Mouse (Mus musculus): ENCODE results near the gene Etfdh.
"Not testable (repeated sequence)": the region's sequence is repeated elsewhere in the genome, so short reads cannot be mapped to it uniquely, and the experiment has no call there.

Gene Etfdh

GRCm38 (mm10) chr3:79577606-79578005 is 51.7 kb downstream of the Etfdh start:
- CTCF ChIA-PET = no interaction called here

- CTCF ChIA-PET = no interaction called here
These were observed 52.4 kb downstream of the Etfdh start for GRCm38 (mm10) chr3:79576865-79577264.

GRCm38 (mm10) chr3:79576468-79576816 is 52.9 kb downstream of the Etfdh start:
- CTCF ChIA-PET = no interaction called here

GRCm38 (mm10) chr3:79575576-79576467 is 53.5 kb downstream of the Etfdh start:
- CTCF ChIA-PET = no interaction called here

GRCm38 (mm10) chr3:79574336-79574735 is 55.0 kb downstream of the Etfdh start:
- CTCF ChIA-PET = no interaction called here

GRCm38 (mm10) chr3:79573376-79573775 is 55.9 kb downstream of the Etfdh start:
- CTCF ChIA-PET = not testable (repeated sequence)

- CTCF ChIA-PET = interaction anchor here (0.6 to 0.7 kb wide), 3 partner anchors 14 to 350 kb away, joined by 3 read pairs; no protein-coding TSS in a partner anchor
These were observed 56.9 kb downstream of the Etfdh start for GRCm38 (mm10) chr3:79572399-79572798.

- CTCF ChIA-PET = no interaction called here
These were observed 60.0 kb downstream of the Etfdh start for GRCm38 (mm10) chr3:79569351-79569681.

- CTCF ChIA-PET = interaction anchor here (0.7 kb wide), 1 partner anchor 36 kb away, joined by 9 read pairs; no protein-coding TSS in a partner anchor
These were observed 60.5 kb downstream of the Etfdh start for GRCm38 (mm10) chr3:79568629-79569350.

- CTCF ChIA-PET = interaction anchor here (0.7 kb wide), 1 partner anchor 37 kb away, joined by 9 read pairs; no protein-coding TSS in a partner anchor
These were observed 61.5 kb downstream of the Etfdh start, which contains the start of gene Fnip2 for GRCm38 (mm10) chr3:79567703-79568362. Fnip2 (minus strand) TSS chr3:79567796.

- CTCF ChIA-PET = interaction anchor here (0.7 kb wide), 1 partner anchor 19 kb away, joined by 3 read pairs; no protein-coding TSS in a partner anchor
These were observed 62.3 kb downstream of the Etfdh start for GRCm38 (mm10) chr3:79566716-79567691.

- CTCF ChIA-PET = no interaction called here
These were observed 64.3 kb downstream of the Etfdh start for GRCm38 (mm10) chr3:79564875-79565606.

GRCm38 (mm10) chr3:79563511-79563910 is 65.8 kb downstream of the Etfdh start:
- CTCF ChIA-PET = interaction anchor here (0.6 kb wide), 1 partner anchor 30 kb away, joined by 4 read pairs; no protein-coding TSS in a partner anchor

GRCm38 (mm10) chr3:79561784-79562715 is 67.2 kb downstream of the Etfdh start:
- CTCF ChIA-PET = no interaction called here

- CTCF ChIA-PET = interaction anchor here (0.6 kb wide), 1 partner anchor 1881 kb away, joined by 3 read pairs; no protein-coding TSS in a partner anchor
These were observed 68.7 kb downstream of the Etfdh start for GRCm38 (mm10) chr3:79560555-79560954.

GRCm38 (mm10) chr3:79559773-79560045 is 69.6 kb downstream of the Etfdh start:
- CTCF ChIA-PET = no interaction called here

- CTCF ChIA-PET = no interaction called here
These were observed 70.1 kb downstream of the Etfdh start for GRCm38 (mm10) chr3:79559021-79559772.

GRCm38 (mm10) chr3:79555061-79555460 is 74.2 kb downstream of the Etfdh start:
- CTCF ChIA-PET = no interaction called here

All from spleen, embryonic (tissue).